Mouse (Mus musculus): ENCODE results near the gene Tshz2. TPM values are rescaled to one million over a fixed set of nuclear protein-coding genes. Genes with fewer than 3 reads are reported as not detected.

The Tshz2 gene
- total RNA-seq, 4 experiments from 2014 or later, result 11.0 to 14.1 (median 12.1) TPM

- peak; percentile 22 for DNase-seq (ENCODE audit: low spot score)
These were observed 877 bp downstream of the Tshz2 start for GRCm38 (mm10) chr2:169633491-169634289.

- DNase-seq (ENCODE audit: low spot score), result no peak
These were observed 2.0 kb downstream of the Tshz2 start for GRCm38 (mm10) chr2:169634619-169635382.

GRCm38 (mm10) chr2:169635428-169635827 lies 2.6 kb downstream of the Tshz2 start:
- peak; percentile 13 for DNase-seq (ENCODE audit: low spot score)

GRCm38 (mm10) chr2:169636414-169636813 lies 3.6 kb downstream of the Tshz2 start:
- no peak for DNase-seq (ENCODE audit: low spot score)

GRCm38 (mm10) chr2:169641547-169641946 lies 8.7 kb downstream of the Tshz2 start:
- DNase-seq (ENCODE audit: low spot score), result no peak

GRCm38 (mm10) chr2:169642420-169642819 lies 9.6 kb downstream of the Tshz2 start:
- no peak for DNase-seq (ENCODE audit: low spot score)

- DNase-seq (ENCODE audit: low spot score), result no peak
These were observed 14.3 kb downstream of the Tshz2 start for GRCm38 (mm10) chr2:169647091-169647490.

GRCm38 (mm10) chr2:169649262-169649885 lies 16.6 kb downstream of the Tshz2 start:
- DNase-seq (ENCODE audit: low spot score), result no peak

GRCm38 (mm10) chr2:169653282-169653681 lies 20.5 kb downstream of the Tshz2 start:
- DNase-seq (ENCODE audit: low spot score), result no peak

GRCm38 (mm10) chr2:169663792-169664191 lies 31.0 kb downstream of the Tshz2 start:
- no peak for DNase-seq (ENCODE audit: low spot score)

GRCm38 (mm10) chr2:169671264-169671663 lies 38.5 kb downstream of the Tshz2 start:
- DNase-seq (ENCODE audit: low spot score), result no peak

GRCm38 (mm10) chr2:169673786-169674185 lies 41.0 kb downstream of the Tshz2 start:
- no peak for DNase-seq (ENCODE audit: low spot score)

- DNase-seq (ENCODE audit: low spot score), result no peak
These were observed 41.4 kb downstream of the Tshz2 start for GRCm38 (mm10) chr2:169674209-169674608.

GRCm38 (mm10) chr2:169679264-169679663 lies 46.5 kb downstream of the Tshz2 start:
- no peak for DNase-seq (ENCODE audit: low spot score)

- no peak for DNase-seq (ENCODE audit: low spot score)
These were observed 47.1 kb downstream of the Tshz2 start for GRCm38 (mm10) chr2:169679951-169680350.

- DNase-seq (ENCODE audit: low spot score), result no peak
These were observed 52.4 kb downstream of the Tshz2 start for GRCm38 (mm10) chr2:169685260-169685659.

- no peak for DNase-seq (ENCODE audit: low spot score)
These were observed 52.9 kb downstream of the Tshz2 start for GRCm38 (mm10) chr2:169685747-169686146.

- no peak for DNase-seq (ENCODE audit: low spot score)
These were observed 54.1 kb downstream of the Tshz2 start for GRCm38 (mm10) chr2:169686697-169687430.

- DNase-seq (ENCODE audit: low spot score), result no peak
These were observed 57.2 kb downstream of the Tshz2 start for GRCm38 (mm10) chr2:169690054-169690453.

- DNase-seq (ENCODE audit: low spot score), result peak; percentile 33
These were observed 61.7 kb downstream of the Tshz2 start for GRCm38 (mm10) chr2:169694494-169694893.

- no peak for DNase-seq (ENCODE audit: low spot score)
These were observed 62.2 kb downstream of the Tshz2 start for GRCm38 (mm10) chr2:169695025-169695424.

GRCm38 (mm10) chr2:169699141-169699540 lies 66.3 kb downstream of the Tshz2 start:
- DNase-seq (ENCODE audit: low spot score), result no peak
